ENCODE assay signal across 8 mouse cellular contexts in the genomic region with DNA sequence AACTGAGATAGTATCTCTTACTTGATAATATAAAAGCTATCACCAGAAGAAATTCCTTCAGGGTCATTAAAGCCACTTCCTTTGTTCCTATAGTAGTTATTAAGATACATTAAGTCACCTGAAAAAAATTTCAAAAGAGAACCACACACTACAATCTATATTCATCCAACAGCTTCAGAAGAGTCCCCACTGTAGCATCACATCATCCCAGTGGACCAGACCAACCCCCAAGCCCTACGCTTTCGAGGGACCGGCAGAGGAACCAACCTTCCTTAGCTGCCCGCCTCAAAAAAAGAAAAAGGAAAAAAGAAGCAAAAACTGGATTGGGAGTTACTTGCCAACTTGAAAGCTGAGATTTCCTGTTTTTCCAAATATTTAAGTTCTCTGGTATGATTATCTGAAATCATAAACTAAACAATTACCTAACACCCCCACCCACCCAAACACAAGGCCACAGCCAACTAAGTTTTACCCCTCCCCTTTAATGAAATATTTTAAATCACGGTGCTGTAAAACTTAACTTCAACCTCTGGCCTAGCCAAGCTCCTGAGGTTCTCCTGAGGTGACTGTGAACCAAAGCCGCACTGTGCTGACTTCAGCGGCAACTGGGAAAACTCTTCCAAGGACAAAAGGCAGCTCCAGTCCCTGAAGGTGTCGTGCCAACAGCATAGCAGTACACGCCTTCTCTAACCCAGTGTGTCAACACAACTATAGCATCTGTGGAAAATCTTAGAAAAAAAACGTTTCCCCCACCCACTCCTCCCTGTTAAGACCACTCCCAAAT. TPM values are rescaled to one million over a fixed set of nuclear protein-coding genes. Genes with fewer than 3 reads are reported as not detected.
DNase-seq lines count a peak whose midpoint lies in the region; ATAC-seq and TF ChIP-seq lines count a peak whose summit lies in the region.

No protein-coding gene starts in this region.

- peak overlapping the region; percentile 99 for H3K4me2 ChIP-seq in forebrain, embryonic 13.5 days
- H3K4me2 ChIP-seq in limb, embryonic 12.5 days, result peak overlapping the region; percentile 94
- peak overlapping the region; percentile 97 for H3K4me2 ChIP-seq in neural tube, embryonic 12.5 days (replicated peaks)

- peaks cover 50% of the 10 kb centered on the region for H3K79me2 ChIP-seq in MEL (ENCODE audit: control insufficient read depth, insufficient read depth, low read length, poor library complexity)

- peak overlapping the region; percentile 58 to 84 for H3K4me3 ChIP-seq in MEL (ENCODE audit: control insufficient read depth in 1 of 2, insufficient read depth in 1 of 2, low read depth in 2 of 2, low read length in 2 of 2)
- peak overlapping the region; percentile 98 for H3K4me3 ChIP-seq in forebrain, embryonic 13.5 days
- H3K4me3 ChIP-seq in limb, embryonic 12.5 days (replicated peaks), result peak overlapping the region; percentile 75
- peak overlapping the region; percentile 92 for H3K4me3 ChIP-seq in neural tube, embryonic 12.5 days

- 0% methylated on average over 10 of the region's 10 CpGs for WGBS in forebrain, embryonic 13.5 days
- 2% methylated on average over 10 of the region's 10 CpGs for WGBS in limb, embryonic 12.5 days
- WGBS in neural tube, embryonic 12.5 days, result under 1% methylated on average over 10 of the region's 10 CpGs

- H3K9ac ChIP-seq in MEL (ENCODE audit: control insufficient read depth, low read depth, low read length, poor library complexity, severe bottlenecking), result peak overlapping the region; percentile 90
- H3K9ac ChIP-seq in forebrain, embryonic 13.5 days, result peak overlapping the region; percentile 99
- peak overlapping the region; percentile 98 for H3K9ac ChIP-seq in limb, embryonic 12.5 days (replicated peaks)
- H3K9ac ChIP-seq in neural tube, embryonic 12.5 days, result peak overlapping the region; percentile 99

- TF ChIP-seq CTCF in MEL (IDR thresholded peaks at IDR 0.05 in 2 of 3, conservative IDR thresholded peaks at IDR 0.05 in 1 of 3; ENCODE audit: control insufficient read depth in 1 of 3, insufficient read depth in 1 of 3, low read depth in 2 of 3, low read length in 3 of 3, poor library complexity in 1 of 3, severe bottlenecking in 1 of 3), result no peak

- peak in 1 of 2 experiments; percentile 32; a peak in 3 of 4 replicates for TF ChIP-seq POLR2A in MEL (IDR thresholded peaks at IDR 0.05; ENCODE audit: control insufficient read depth in 1 of 2, insufficient read depth in 1 of 2, low read depth in 1 of 2, low read length in 2 of 2, poor library complexity in 1 of 2)

- H3K4me1 ChIP-seq in MEL (ENCODE audit: control insufficient read depth in 1 of 2, insufficient read depth in 2 of 2, low read length in 2 of 2), result peaks cover 0 to 26% of the 10 kb centered on the region in 2 experiments; a peak in 2 of 4 replicates
- peaks cover 47% of the 10 kb centered on the region for H3K4me1 ChIP-seq in forebrain, embryonic 13.5 days
- H3K4me1 ChIP-seq in limb, embryonic 12.5 days (replicated peaks), result peaks cover 40% of the 10 kb centered on the region
- peaks cover 37% of the 10 kb centered on the region for H3K4me1 ChIP-seq in neural tube, embryonic 12.5 days

- peak overlapping the region; percentile 98 for H3K27ac ChIP-seq in MEL (ENCODE audit: control insufficient read depth, low read depth, low read length)
- H3K27ac ChIP-seq in forebrain, embryonic 13.5 days, result peak overlapping the region; percentile 84
- H3K27ac ChIP-seq in limb, embryonic 12.5 days, result peak overlapping the region; percentile 99
- peak overlapping the region; percentile 6; the same call in 1 of the 2 replicates for H3K27ac ChIP-seq in neural tube, embryonic 12.5 days

- intact Hi-C loops in heart, postnatal 25 days (cut with DNase I), result loop anchor here (2.0 kb wide), 1 partner anchor 19 kb away; no protein-coding TSS in a partner anchor
- intact Hi-C loops in left cerebral cortex, postnatal 25 days (cut with DNase I), result no loop called here

- TF ChIP-seq RAD21 in MEL (IDR thresholded peaks at IDR 0.05; ENCODE audit: low read depth, low read length), result no peak

- peak; percentile 93 for DNase-seq in heart, adult 11 months
- DNase-seq in heart, postnatal 25 days (ENCODE audit: low spot score), result no peak
- peak; percentile 50 for DNase-seq in MEL (ENCODE audit: low read depth, low spot score)
- no peak for DNase-seq in urinary bladder, adult 18-20 months (ENCODE audit: low spot score in 2 of 2)
- no peak for DNase-seq in left cerebral cortex, postnatal 25 days (ENCODE audit: low spot score in 2 of 2)

- peaks cover 15 to 36% of the 10 kb centered on the region in 2 experiments for H3K36me3 ChIP-seq in MEL (ENCODE audit: control insufficient read depth in 1 of 2, insufficient read depth in 2 of 2, low read length in 2 of 2)
- peaks cover 43% of the 10 kb centered on the region for H3K36me3 ChIP-seq in forebrain, embryonic 13.5 days (ENCODE audit: poor library complexity, severe bottlenecking)
- peaks cover 43% of the 10 kb centered on the region for H3K36me3 ChIP-seq in limb, embryonic 12.5 days
- H3K36me3 ChIP-seq in neural tube, embryonic 12.5 days, result peaks cover 40% of the 10 kb centered on the region

- no peaks in the 10 kb centered on the region for H3K27me3 ChIP-seq in MEL (ENCODE audit: control insufficient read depth in 1 of 2, insufficient read depth in 2 of 2, low read length in 2 of 2)
- H3K27me3 ChIP-seq in forebrain, embryonic 13.5 days, result no peaks in the 10 kb centered on the region
- no peaks in the 10 kb centered on the region for H3K27me3 ChIP-seq in limb, embryonic 12.5 days
- no peaks in the 10 kb centered on the region for H3K27me3 ChIP-seq in neural tube, embryonic 12.5 days (replicated peaks)

- no peaks in the 10 kb centered on the region for H3K9me3 ChIP-seq in MEL (replicated peaks; ENCODE audit: insufficient read depth, low read length)
- H3K9me3 ChIP-seq in forebrain, embryonic 13.5 days (replicated peaks), result no peaks in the 10 kb centered on the region
- H3K9me3 ChIP-seq in limb, embryonic 12.5 days, result no peaks in the 10 kb centered on the region
- no peaks in the 10 kb centered on the region for H3K9me3 ChIP-seq in neural tube, embryonic 12.5 days

- no peak for TF ChIP-seq EP300 in MEL (IDR thresholded peaks at IDR 0.05; ENCODE audit: low read depth in 1 of 2, low read length in 2 of 2)

- ATAC-seq in forebrain, embryonic 13.5 days, result no peak
- no peak for ATAC-seq in limb, embryonic 12.5 days (ENCODE audit: insufficient number of reproducible peaks, insufficient read depth, low FRiP score, low TSS enrichment, low read depth)
- ATAC-seq in neural tube, embryonic 12.5 days (ENCODE audit: low FRiP score, low read depth), result no peak

TF ChIP-seq in MEL, 35 proteins besides CTCF, POLR2A, EP300 and RAD21 (continues in another document):
- TF ChIP-seq ZMIZ1 (IDR thresholded peaks at IDR 0.05; ENCODE audit: low read depth, low read length) (no peak), TAL1 (IDR thresholded peaks at IDR 0.05; ENCODE audit: low read length) (no peak), USF1 (IDR thresholded peaks at IDR 0.05; ENCODE audit: low read depth, low read length) (no peak), MAX (IDR thresholded peaks at IDR 0.05; ENCODE audit: low read length) (no peak), USF2 (IDR thresholded peaks at IDR 0.05; ENCODE audit: borderline replicate concordance in 1 of 2, insufficient read depth in 1 of 2, low read depth in 1 of 2, low read length in 2 of 2) (no peak), POLR2AphosphoS5 (IDR thresholded peaks at IDR 0.05; ENCODE audit: borderline replicate concordance, low read depth, low read length) (no peak), BHLHE40 (IDR thresholded peaks at IDR 0.05; ENCODE audit: borderline replicate concordance, low read depth, low read length) (no peak), NELFE (IDR thresholded peaks at IDR 0.05; ENCODE audit: low read depth, low read length) (no peak), TBP (IDR thresholded peaks at IDR 0.05; ENCODE audit: low read depth, low read length) (peak; percentile 29; the same call in 1 of the 2 replicates), MEF2A (IDR thresholded peaks at IDR 0.05; ENCODE audit: extremely low read depth, insufficient replicate concordance, low read depth, low read length, poor library complexity, severe bottlenecking) (no peak), SMC3 (IDR thresholded peaks at IDR 0.05; ENCODE audit: low read depth, low read length) (no peak), ELF1 (IDR thresholded peaks at IDR 0.05; ENCODE audit: low read depth, low read length) (no peak), TCF12 (IDR thresholded peaks at IDR 0.05; ENCODE audit: low read depth, low read length) (no peak), MXI1 (IDR thresholded peaks at IDR 0.05; ENCODE audit: low read depth, low read length) (no peak; the same call in 1 of the 2 replicates), SIN3A (IDR thresholded peaks at IDR 0.05; ENCODE audit: low read length) (peak; percentile 59), GATA1 (IDR thresholded peaks at IDR 0.05; ENCODE audit: low read depth, low read length) (no peak), UBTF (IDR thresholded peaks at IDR 0.05; ENCODE audit: borderline replicate concordance, insufficient read depth, low read depth, low read length) (peak; percentile 51; the same call in 1 of the 2 replicates), RCOR1 (IDR thresholded peaks at IDR 0.05; ENCODE audit: low read depth, low read length) (peak; percentile 6; the same call in 1 of the 2 replicates), E2F4 (IDR thresholded peaks at IDR 0.05; ENCODE audit: borderline replicate concordance, low read depth, low read length) (no peak)

RNA-seq across cellular contexts. Expression of a gene that starts 28.5 kb away (rescaled TPM):
- 10 to 100 TPM; 63.5 to 64.1 TPM for total RNA-seq in heart, postnatal 25 days (2021)
- total RNA-seq in MEL (2012; rRNA removed), result 35.5 and 36.0 TPM in 2 replicates
- 10 to 100 TPM in 1 of 2 experiments, not detected in 1; 64.1 TPM for polyA plus RNA-seq in MEL (2012; ENCODE audit: insufficient read depth in 1 of 2, insufficient read length in 2 of 2, low read depth in 1 of 2, low replicate concordance in 2 of 2, missing spikeins in 1 of 2)
- polyA plus RNA-seq in forebrain, embryonic 13.5 days (2015; fragmentation: Nextera tagmentation; extraction: Ambion mirVana), result 56.4 and 62.6 TPM in 2 replicates
- polyA plus RNA-seq in limb, embryonic 12.5 days (2016; fragmentation: Nextera tagmentation; extraction: Ambion mirVana), result 74.9 and 78.0 TPM in 2 replicates
- polyA plus RNA-seq in neural tube, embryonic 12.5 days (2016; fragmentation: Nextera tagmentation; extraction: Ambion mirVana), result 66.1 and 70.4 TPM in 2 replicates
- total RNA-seq in left cerebral cortex, postnatal 25 days (2021), result 10 to 100 TPM; 82.0 to 86.8 TPM

RNA-seq across cellular contexts. Expression of a gene that starts 59.1 kb away (rescaled TPM):
- 10 to 100 TPM; 36.6 to 37.2 TPM for total RNA-seq in heart, postnatal 25 days (2021)
- total RNA-seq in MEL (2012; rRNA removed), result 0.39 TPM in 1 of 2 replicates, not detected in the other
- not detected for polyA plus RNA-seq in MEL (2012; ENCODE audit: insufficient read depth in 1 of 2, insufficient read length in 2 of 2, low read depth in 1 of 2, low replicate concordance in 2 of 2, missing spikeins in 1 of 2)
- 8.3 and 13.1 TPM in 2 replicates for polyA plus RNA-seq in forebrain, embryonic 13.5 days (2015; fragmentation: Nextera tagmentation; extraction: Ambion mirVana)
- polyA plus RNA-seq in limb, embryonic 12.5 days (2016; fragmentation: Nextera tagmentation; extraction: Ambion mirVana), result 17.0 and 30.3 TPM in 2 replicates
- polyA plus RNA-seq in neural tube, embryonic 12.5 days (2016; fragmentation: Nextera tagmentation; extraction: Ambion mirVana), result 10.6 and 12.6 TPM in 2 replicates
- 10 to 100 TPM; 27.0 to 31.6 TPM for total RNA-seq in left cerebral cortex, postnatal 25 days (2021)

Comparison
In these comparisons a context has a peak if more than half of its experiments do, and no peak if none do; other contexts are left out.
1. DNase-seq: peak in heart, adult 11 months (single experiment) and MEL (single experiment); none in heart, postnatal 25 days (single experiment), urinary bladder, adult 18-20 months (0 of 2) and left cerebral cortex, postnatal 25 days (0 of 2).
2. H3K27ac ChIP-seq: peak in every context shown above with its lines; median percentile 99 in limb, embryonic 12.5 days; 98 in MEL; 84 in forebrain, embryonic 13.5 days; 6 in neural tube, embryonic 12.5 days.
3. Peak in every context shown above with its lines, with median percentiles within 50 percentile points of each other: H3K4me3 ChIP-seq, H3K9ac ChIP-seq and H3K4me2 ChIP-seq.